Mouse (Mus musculus) midbrain, embryonic 12.5 days (tissue): ENCODE measurements around the gene Myl4. TPM values are rescaled to one million over a fixed set of nuclear protein-coding genes. Genes with fewer than 3 reads are reported as not detected.

Source experiments
- ATAC-seq: fragments of 200-750 bp; cut with Nextera tagmentation; 2 replicates; pipeline ENCODE4 v1.8.0; 2017; ENCODE audit warnings: low read depth, moderate TSS enrichment, moderate library complexity; ENCODE audit not compliant: low FRiP score
- H3K27ac ChIP-seq: fragments of 300-500 bp; sonication (generic); replicated peaks from 2 replicates; pipeline ENCODE4 v1.5.1; 2016; ENCODE audit warnings: mild to moderate bottlenecking
- H3K27me3 ChIP-seq: fragments of 300-500 bp; sonication (generic); 2 replicates; pipeline ENCODE4 v1.6.1; 2016; ENCODE audit warnings: mild to moderate bottlenecking
- H3K36me3 ChIP-seq: fragments of 300-500 bp; sonication (generic); 2 replicates; pipeline ENCODE4 v1.6.1; 2016
- H3K4me1 ChIP-seq: fragments of 300-500 bp; sonication (generic); 2 replicates; pipeline ENCODE4 v1.6.1; 2016
- H3K4me2 ChIP-seq: fragments of 300-500 bp; sonication (generic); replicated peaks from 2 replicates; pipeline ENCODE4 v1.6.1; 2016; ENCODE audit warnings: mild to moderate bottlenecking, moderate library complexity
- H3K4me3 ChIP-seq: fragments of 300-500 bp; sonication (generic); 2 replicates; pipeline ENCODE4 v1.5.1; 2016; ENCODE audit warnings: mild to moderate bottlenecking
- H3K9ac ChIP-seq: fragments of 300-500 bp; sonication (generic); replicated peaks from 2 replicates; pipeline ENCODE4 v1.6.1; 2016; ENCODE audit warnings: mild to moderate bottlenecking, moderate library complexity
- H3K9me3 ChIP-seq: fragments of 300-500 bp; sonication (generic); 2 replicates; pipeline ENCODE4 v1.6.1; 2016; ENCODE audit warnings: mild to moderate bottlenecking
- WGBS: fragments of 180-500 bp; shearing (Covaris S2); methylation state at CpG from one replicate; pipeline ENCODE4 v1.1.7; 2016; 5-methylcytosine and 5-hydroxymethylcytosine counted together
- polyA plus RNA-seq: library from polyadenylated mRNA; unstranded; fragments of >200 nt; fragmentation: Nextera tagmentation; extraction: Ambion mirVana; gene quantifications from 2 replicates; pipeline ENCODE4 v1.2.1, GENCODE M21; 2016

Gene Myl4
- polyA plus RNA-seq, 1 experiment from 2014 or later, result 2.1 TPM

- Histone ChIP-seq H3K4me2 (no peak overlapping the region), H3K9me3 (0 out of 2 replicates have a peak, but pooled peaks cover 3% of the 10 kb centered on the region), H3K27me3 (peaks cover 10% of the 10 kb centered on the region), H3K9ac (no peak overlapping the region), H3K4me3 (no peak overlapping the region), H3K36me3 (no peaks in the 10 kb centered on the region), H3K4me1 (peaks cover 4% of the 10 kb centered on the region; the same call in 1 of the 2 replicates), H3K27ac (no peak overlapping the region)
- WGBS, result 78% methylated on average over 2 of the region's 2 CpGs
- no peak for ATAC-seq
Observed at GRCm38 (mm10) chr11:104572566-104572965, 22.1 kb downstream of the Myl4 start.

GRCm38 (mm10) chr11:104576772-104577612, 26.5 kb downstream of the Myl4 start:
- Histone ChIP-seq H3K4me1 (peaks cover 6% of the 10 kb centered on the region; the same call in 1 of the 2 replicates), H3K4me3 (no peak overlapping the region), H3K9me3 (no peaks in the 10 kb centered on the region), H3K27me3 (peaks cover 3% of the 10 kb centered on the region), H3K27ac (no peak overlapping the region), H3K9ac (no peak overlapping the region), H3K36me3 (no peaks in the 10 kb centered on the region), H3K4me2 (no peak overlapping the region)
- 48% methylated on average over 10 of the region's 10 CpGs for WGBS
- no peak for ATAC-seq

- Histone ChIP-seq H3K27ac (no peak overlapping the region), H3K36me3 (no peaks in the 10 kb centered on the region), H3K9ac (no peak overlapping the region), H3K4me2 (no peak overlapping the region), H3K4me1 (peaks cover 6% of the 10 kb centered on the region; the same call in 1 of the 2 replicates), H3K9me3 (no peaks in the 10 kb centered on the region), H3K4me3 (no peak overlapping the region), H3K27me3 (no peaks in the 10 kb centered on the region)
- 53% methylated on average over 5 of the region's 5 CpGs for WGBS
- ATAC-seq, result no peak
Observed at GRCm38 (mm10) chr11:104578074-104578473, 27.6 kb downstream of the Myl4 start.

- Histone ChIP-seq H3K27me3 (no peaks in the 10 kb centered on the region), H3K4me2 (no peak overlapping the region), H3K4me3 (no peak overlapping the region), H3K36me3 (no peaks in the 10 kb centered on the region), H3K4me1 (peaks cover 6% of the 10 kb centered on the region; the same call in 1 of the 2 replicates), H3K9ac (no peak overlapping the region), H3K9me3 (no peaks in the 10 kb centered on the region), H3K27ac (no peak overlapping the region)
- 85% methylated on average over 9 of the region's 9 CpGs for WGBS
- ATAC-seq, result no peak
Observed at GRCm38 (mm10) chr11:104579084-104579483, 28.6 kb downstream of the Myl4 start.

GRCm38 (mm10) chr11:104579575-104579974, 29.1 kb downstream of the Myl4 start:
- H3K36me3 ChIP-seq, result no peaks in the 10 kb centered on the region
- no peaks in the 10 kb centered on the region for H3K9me3 ChIP-seq
- H3K4me2 ChIP-seq, result no peak overlapping the region
- no peak overlapping the region for H3K9ac ChIP-seq
- H3K4me3 ChIP-seq, result no peak overlapping the region
- no peaks in the 10 kb centered on the region for H3K27me3 ChIP-seq
- ATAC-seq, result no peak
- peaks cover 6% of the 10 kb centered on the region; the same call in 1 of the 2 replicates for H3K4me1 ChIP-seq
- WGBS, result 95% methylated on average over 8 of the region's 8 CpGs
- H3K27ac ChIP-seq, result no peak overlapping the region

GRCm38 (mm10) chr11:104580091-104580490, 29.6 kb downstream of the Myl4 start:
- WGBS, result 78% methylated on average over 6 of the region's 6 CpGs
- H3K4me2 ChIP-seq, result no peak overlapping the region
- peaks cover 6% of the 10 kb centered on the region; the same call in 1 of the 2 replicates for H3K4me1 ChIP-seq
- H3K9ac ChIP-seq, result no peak overlapping the region
- H3K27ac ChIP-seq, result no peak overlapping the region
- ATAC-seq, result no peak
- no peaks in the 10 kb centered on the region for H3K9me3 ChIP-seq
- no peak overlapping the region for H3K4me3 ChIP-seq
- no peaks in the 10 kb centered on the region for H3K27me3 ChIP-seq
- H3K36me3 ChIP-seq, result no peaks in the 10 kb centered on the region

- WGBS, result 90% methylated on average over 5 of the region's 5 CpGs
- no peak for ATAC-seq
- Histone ChIP-seq H3K4me2 (no peak overlapping the region), H3K27ac (no peak overlapping the region), H3K4me1 (peaks cover 6% of the 10 kb centered on the region; the same call in 1 of the 2 replicates), H3K9me3 (no peaks in the 10 kb centered on the region), H3K36me3 (no peaks in the 10 kb centered on the region), H3K4me3 (no peak overlapping the region), H3K9ac (no peak overlapping the region), H3K27me3 (no peaks in the 10 kb centered on the region)
Observed at GRCm38 (mm10) chr11:104580606-104581005, 30.1 kb downstream of the Myl4 start.

GRCm38 (mm10) chr11:104581446-104582307, 31.2 kb downstream of the Myl4 start:
- peaks cover 6% of the 10 kb centered on the region; the same call in 1 of the 2 replicates for H3K4me1 ChIP-seq
- no peak overlapping the region for H3K9ac ChIP-seq
- no peak overlapping the region for H3K27ac ChIP-seq
- no peaks in the 10 kb centered on the region for H3K27me3 ChIP-seq
- no peaks in the 10 kb centered on the region for H3K9me3 ChIP-seq
- ATAC-seq, result no peak
- 65% methylated on average over 18 of the region's 18 CpGs for WGBS
- no peak overlapping the region for H3K4me2 ChIP-seq
- H3K36me3 ChIP-seq, result no peaks in the 10 kb centered on the region
- no peak overlapping the region for H3K4me3 ChIP-seq

- Histone ChIP-seq H3K9ac (no peak overlapping the region), H3K36me3 (no peaks in the 10 kb centered on the region)
- 93% methylated on average over 2 of the region's 2 CpGs for WGBS
Observed at GRCm38 (mm10) chr11:104582308-104582606, 31.8 kb downstream of the Myl4 start.

GRCm38 (mm10) chr11:104582630-104583364, 32.3 kb downstream of the Myl4 start:
- Histone ChIP-seq H3K4me3 (no peak overlapping the region), H3K27ac (no peak overlapping the region), H3K36me3 (no peaks in the 10 kb centered on the region), H3K4me1 (peaks cover 6% of the 10 kb centered on the region; the same call in 1 of the 2 replicates), H3K9me3 (no peaks in the 10 kb centered on the region), H3K27me3 (no peaks in the 10 kb centered on the region), H3K9ac (no peak overlapping the region), H3K4me2 (no peak overlapping the region)
- no peak for ATAC-seq
- WGBS, result 59% methylated on average over 13 of the region's 13 CpGs

More at GRCm38 (mm10) chr11:104582308-104582606, 31.8 kb downstream of the Myl4 start:
- Histone ChIP-seq H3K27me3 (no peaks in the 10 kb centered on the region), H3K4me2 (no peak overlapping the region), H3K4me3 (no peak overlapping the region), H3K27ac (no peak overlapping the region), H3K4me1 (peaks cover 6% of the 10 kb centered on the region; the same call in 1 of the 2 replicates), H3K9me3 (no peaks in the 10 kb centered on the region)
- no peak for ATAC-seq

GRCm38 (mm10) chr11:104585495-104585894, 35.0 kb downstream of the Myl4 start:
- no peaks in the 10 kb centered on the region for H3K27me3 ChIP-seq
- no peak overlapping the region for H3K27ac ChIP-seq
- 82% methylated on average over 5 of the region's 5 CpGs for WGBS
- no peak overlapping the region for H3K4me3 ChIP-seq
- H3K4me2 ChIP-seq, result no peak overlapping the region
- no peaks in the 10 kb centered on the region for H3K4me1 ChIP-seq
- H3K36me3 ChIP-seq, result no peaks in the 10 kb centered on the region
- no peak for ATAC-seq
- no peak overlapping the region for H3K9ac ChIP-seq
- peaks cover 10% of the 10 kb centered on the region for H3K9me3 ChIP-seq
